Mouse (Mus musculus) ES-E14 (cell line): ENCODE measurements around the gene Dync1li2. TPM values are rescaled to one million over a fixed set of nuclear protein-coding genes. Genes with fewer than 3 reads are reported as not detected.
A peak's percentile ranks its signal among the peaks of the same experiment; 100 is the strongest.

ENCODE experiments used
- DNase-seq: peaks from one replicate; pipeline ENCODE4 v3.0.0-alpha.2; 2013; ENCODE audit warnings: low read depth, low spot score
- H3K27ac ChIP-seq: 2 replicates; pipeline ENCODE4 v1.5.1; 2012; ENCODE audit warnings: low read depth, mild to moderate bottlenecking, low read length, moderate library complexity, mixed read lengths; ENCODE audit not compliant: poor library complexity, insufficient read depth, severe bottlenecking
- H3K36me3 ChIP-seq: 2 replicates; pipeline ENCODE4 v1.6.1; 2012; ENCODE audit warnings: mild to moderate bottlenecking, low read length, moderate library complexity, mixed read lengths; ENCODE audit not compliant: control insufficient read depth, poor library complexity, insufficient read depth, severe bottlenecking
- H3K4me1 ChIP-seq, 2 experiments: fragments of 150-350 bp in 1 of 2; sonication (generic) in 1 of 2; 2 replicates each; pipeline ENCODE4 v1.6.1; 2012; ENCODE audit warnings: low read length in 2 of 2, mild to moderate bottlenecking in 1 of 2, mixed read lengths in 1 of 2; ENCODE audit not compliant: control insufficient read depth in 2 of 2, insufficient read depth in 2 of 2, poor library complexity in 1 of 2
- H3K4me3 ChIP-seq, 2 experiments: fragments of 150-350 bp in 1 of 2; sonication (generic) in 1 of 2; 2 replicates each; pipeline ENCODE4 v1.5.1; 2012; ENCODE audit warnings: low read length in 2 of 2, low read depth in 1 of 2, mild to moderate bottlenecking in 1 of 2, mixed read lengths in 1 of 2; ENCODE audit not compliant: insufficient read depth in 1 of 2, poor library complexity in 1 of 2, severe bottlenecking in 1 of 2
- H3K9ac ChIP-seq: 2 replicates; pipeline ENCODE4 v1.6.1; 2012; ENCODE audit warnings: low read depth, mild to moderate bottlenecking, low read length, mixed read lengths; ENCODE audit not compliant: poor library complexity, insufficient read depth, severe bottlenecking
- H3K9me3 ChIP-seq: fragments of 150-350 bp; sonication (generic); 2 replicates; pipeline ENCODE4 v1.6.1; 2012; ENCODE audit warnings: low read depth, mild to moderate bottlenecking, low read length; ENCODE audit not compliant: control insufficient read depth, insufficient read depth
- CHD2 ChIP-seq: IDR thresholded peaks from 2 replicates; pipeline ENCODE4 v1.6.1; 2014; ENCODE audit warnings: mild to moderate bottlenecking, low read depth, low read length, inconsistent platforms
- HCFC1 ChIP-seq: IDR thresholded peaks from 2 replicates; pipeline ENCODE4 v1.6.1; 2012; ENCODE audit warnings: low read length, inconsistent platforms, borderline replicate concordance; ENCODE audit not compliant: insufficient read depth
- MAFK ChIP-seq: IDR thresholded peaks from 2 replicates; pipeline ENCODE4 v1.6.1; 2014; ENCODE audit warnings: mild to moderate bottlenecking, low read depth, low read length, inconsistent platforms; ENCODE audit not compliant: insufficient read depth
- ZC3H11A ChIP-seq: IDR thresholded peaks from 2 replicates; pipeline ENCODE4 v1.6.1; 2012; ENCODE audit warnings: low read depth, mild to moderate bottlenecking, inconsistent platforms, low read length, borderline replicate concordance
- ZNF384 ChIP-seq: IDR thresholded peaks from 2 replicates; pipeline ENCODE4 v1.6.1; 2012; ENCODE audit warnings: low read depth, low read length, inconsistent platforms
- in situ Hi-C, 2 experiments: fragments of 600-800 bp; cut with MboI; formaldehyde crosslinking; loops; one replicate each; pipeline ENCODE4 v1.15.1; 2025; ENCODE audit warnings: low sequenced_read_pairs in 2 of 2, inconsistent platforms in 1 of 2; ENCODE audit not compliant: unreplicated experiment in 2 of 2
- total RNA-seq: library from RNA; depleted of rRNA; stranded (reverse); fragments of 300-350 nt; gene quantifications from 2 replicates; pipeline ENCODE4 v1.2.3, GENCODE M21; 2012

The Dync1li2 gene
- total RNA-seq, 1 experiment = 28.9 TPM

DNA sequence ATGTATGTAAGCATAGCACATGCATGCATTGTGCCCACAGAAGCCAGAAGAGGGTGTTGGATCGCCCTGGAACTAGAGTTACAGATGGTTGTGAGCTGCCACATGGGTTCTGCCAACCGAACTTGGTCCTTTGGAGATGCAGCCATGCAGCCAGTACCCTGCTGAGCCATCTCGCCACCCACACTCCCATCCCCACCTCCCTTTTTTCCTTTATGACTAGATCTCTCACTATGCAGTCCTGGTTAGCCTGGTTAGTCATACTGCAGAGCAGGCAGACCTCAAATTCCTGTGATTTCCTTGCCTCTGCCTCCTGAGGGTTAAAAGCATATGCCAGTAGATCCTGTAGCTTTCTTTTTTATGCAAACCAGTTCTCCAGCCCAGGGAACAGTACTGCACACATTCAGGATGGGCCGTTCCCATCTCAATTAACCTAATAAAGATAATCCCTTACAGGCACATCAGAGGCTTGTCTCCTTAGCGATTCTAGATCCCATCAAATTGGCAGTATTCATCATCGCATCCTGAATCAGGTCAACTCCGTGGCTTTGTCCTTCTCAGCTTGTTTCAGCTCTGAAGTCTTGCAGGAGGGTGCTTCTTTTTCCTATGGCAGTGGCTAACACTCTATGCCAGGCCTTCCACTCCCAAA, 32.1 kb downstream of the Dync1li2 start:
- Histone ChIP-seq H3K36me3 (no peaks in the 10 kb centered on the region; the same call in 1 of the 2 replicates), H3K4me3 (no peak overlapping the region), H3K9ac (no peak overlapping the region), H3K4me1 (peaks cover 0 to 14% of the 10 kb centered on the region in 2 experiments; a peak in 2 of 4 replicates), H3K9me3 (no peaks in the 10 kb centered on the region), H3K27ac (peak overlapping the region; percentile 49; the same call in 1 of the 2 replicates)
- in situ Hi-C loops = no loop called here
- no peak for DNase-seq
- TF ChIP-seq MAFK = no peak
- TF ChIP-seq ZNF384 = no peak
- TF ChIP-seq CHD2 = no peak
- TF ChIP-seq ZC3H11A = no peak
- TF ChIP-seq HCFC1 = no peak

- Histone ChIP-seq H3K9ac (no peak overlapping the region), H3K9me3 (no peaks in the 10 kb centered on the region), H3K4me3 (no peak overlapping the region), H3K27ac (no peak overlapping the region), H3K36me3 (no peaks in the 10 kb centered on the region), H3K4me1 (peaks cover 0 to 14% of the 10 kb centered on the region in 2 experiments; a peak in 2 of 4 replicates)
- TF ChIP-seq CHD2 = no peak
- TF ChIP-seq ZNF384 = no peak
- TF ChIP-seq ZC3H11A = no peak
- no peak for TF ChIP-seq HCFC1
- TF ChIP-seq MAFK = no peak
- in situ Hi-C loops = no loop called here
- DNase-seq = no peak
Measured at GRCm38 (mm10) chr8:104408328-104409110, 34.3 kb downstream of the Dync1li2 start.

GRCm38 (mm10) chr8:104406340-104407128, 36.3 kb downstream of the Dync1li2 start:
- no peak for DNase-seq
- TF ChIP-seq ZNF384 (no peak), ZC3H11A (no peak), CHD2 (no peak), HCFC1 (no peak), MAFK (no peak)
- in situ Hi-C loops = no loop called here
- no peak overlapping the region for H3K4me3 ChIP-seq
- no peaks in the 10 kb centered on the region for H3K36me3 ChIP-seq
- H3K27ac ChIP-seq = no peak overlapping the region
- H3K4me1 ChIP-seq = peaks cover 0 to 13% of the 10 kb centered on the region in 2 experiments; a peak in 2 of 4 replicates
- no peaks in the 10 kb centered on the region for H3K9me3 ChIP-seq
- no peak overlapping the region for H3K9ac ChIP-seq

GRCm38 (mm10) chr8:104405430-104406187, 37.2 kb downstream of the Dync1li2 start:
- Histone ChIP-seq H3K9ac (no peak overlapping the region), H3K9me3 (no peaks in the 10 kb centered on the region), H3K4me1 (peaks cover 0 to 5% of the 10 kb centered on the region in 2 experiments; a peak in 2 of 4 replicates), H3K27ac (no peak overlapping the region; the same call in 1 of the 2 replicates), H3K4me3 (no peak overlapping the region), H3K36me3 (no peaks in the 10 kb centered on the region)
- TF ChIP-seq CHD2 (no peak), MAFK (no peak), ZNF384 (no peak), HCFC1 (no peak), ZC3H11A (no peak)
- in situ Hi-C loops = no loop called here
- no peak for DNase-seq
